Mouse (Mus musculus) fat pad, adult 2 months (tissue): ENCODE measurements around the gene Slc22a23.

Experiments
- DNase-seq: peaks from one replicate; pipeline ENCODE4 v3.0.0-alpha.2; 2011; ENCODE audit warnings: low read depth, low spot score; ENCODE audit errors: extremely low read depth

Gene Slc22a23

DNA sequence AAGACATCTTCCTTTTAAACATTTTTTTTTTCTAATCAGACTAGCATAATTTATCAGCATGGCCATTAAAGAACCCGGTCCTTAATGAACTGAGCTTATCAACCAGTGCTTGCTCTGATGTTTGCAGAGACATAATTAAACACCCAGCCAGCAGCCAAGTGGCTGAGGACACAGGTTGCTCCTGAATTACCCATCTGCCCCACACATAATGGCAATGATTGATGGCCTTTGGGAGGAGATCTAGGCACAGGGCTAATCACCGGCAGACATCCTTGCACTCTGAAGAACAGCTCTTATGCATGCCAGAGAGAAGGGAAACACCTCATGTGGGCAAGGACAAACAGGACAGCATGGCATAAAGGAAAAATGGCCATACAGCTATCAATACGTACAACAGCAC is 102.8 kb downstream of the Slc22a23 start:
- DNase-seq = no peak

DNA sequence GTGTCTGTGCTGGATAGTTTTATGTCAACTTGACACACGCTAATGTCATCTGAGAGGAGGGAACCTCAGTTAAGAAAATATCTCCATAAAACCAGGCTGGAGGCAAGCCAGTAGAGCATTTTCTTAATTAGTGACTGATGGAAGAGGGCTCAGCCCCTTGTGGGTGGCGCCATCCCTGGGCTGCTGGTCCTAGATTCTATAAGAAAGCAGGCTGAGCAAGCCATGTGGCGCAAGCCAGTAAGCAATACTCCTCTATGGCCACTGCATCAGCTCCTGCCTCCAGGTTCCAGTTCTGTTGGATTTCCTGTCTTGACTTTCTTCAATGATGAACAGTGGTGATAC is 104.9 kb downstream of the Slc22a23 start:
- DNase-seq = no peak

DNA sequence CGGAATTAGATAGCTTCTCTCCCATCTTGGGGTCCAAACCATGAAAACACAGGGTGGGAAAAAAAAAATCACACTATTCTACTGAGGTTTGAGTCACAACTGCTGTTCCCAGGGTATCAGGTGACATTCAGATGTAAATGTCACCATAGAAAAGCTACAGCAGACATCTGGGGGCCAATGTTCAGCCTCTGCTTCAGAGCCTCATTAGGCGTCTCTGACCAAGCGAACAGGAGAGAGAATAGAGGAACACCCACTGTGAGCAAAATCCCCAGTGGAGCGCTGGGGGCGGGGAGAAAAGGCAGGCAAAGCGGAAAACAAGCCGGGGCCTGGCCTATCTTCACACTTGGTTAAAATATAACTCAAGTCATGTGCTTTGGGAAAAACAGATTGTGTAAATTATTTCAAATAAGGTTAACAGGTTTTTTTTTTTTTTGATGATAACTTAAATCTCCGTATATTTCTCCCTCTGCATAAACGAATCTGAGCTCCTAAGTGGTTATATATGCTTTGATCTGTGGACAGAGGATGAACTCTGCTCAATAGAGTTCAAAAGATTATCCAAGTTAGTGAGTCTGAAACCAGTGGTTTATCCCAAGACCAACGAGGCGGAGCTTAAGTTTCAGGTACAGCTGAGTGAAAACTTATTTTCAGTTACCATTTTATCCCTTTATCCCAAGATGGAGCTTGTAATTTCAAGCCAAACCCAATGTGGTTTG is 105.5 kb downstream of the Slc22a23 start:
- no peak for DNase-seq

DNA sequence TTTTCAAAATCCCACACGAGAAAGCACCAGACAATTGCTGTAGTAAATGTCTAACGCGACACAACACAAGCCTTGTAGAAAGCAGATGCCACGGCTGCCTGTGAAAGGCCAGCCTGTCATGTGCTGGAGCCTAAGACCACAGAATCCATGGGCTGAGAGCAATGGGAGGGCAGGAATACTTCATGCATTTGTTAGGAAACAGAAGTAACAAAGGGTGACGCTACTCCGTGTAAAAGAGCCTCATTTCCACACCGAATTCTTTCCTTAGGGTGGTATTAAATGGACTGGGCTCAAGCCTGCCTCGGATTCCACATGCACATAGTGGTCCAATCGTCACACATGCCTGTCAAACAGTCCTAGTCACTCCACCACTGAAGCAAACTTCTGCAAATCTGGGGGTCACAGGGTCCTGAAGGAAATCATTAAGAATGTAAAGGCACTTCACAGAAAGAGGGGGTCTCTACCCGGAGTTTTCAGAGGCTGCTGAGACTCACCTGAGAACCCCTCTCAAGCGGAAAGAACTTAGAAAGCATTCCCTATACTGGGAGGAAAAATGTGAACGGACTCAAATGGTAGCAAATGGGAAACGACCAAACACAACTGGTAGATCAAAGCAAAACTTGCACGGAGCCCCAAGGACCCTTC is 106.2 kb downstream of the Slc22a23 start:
- no peak for DNase-seq

DNA sequence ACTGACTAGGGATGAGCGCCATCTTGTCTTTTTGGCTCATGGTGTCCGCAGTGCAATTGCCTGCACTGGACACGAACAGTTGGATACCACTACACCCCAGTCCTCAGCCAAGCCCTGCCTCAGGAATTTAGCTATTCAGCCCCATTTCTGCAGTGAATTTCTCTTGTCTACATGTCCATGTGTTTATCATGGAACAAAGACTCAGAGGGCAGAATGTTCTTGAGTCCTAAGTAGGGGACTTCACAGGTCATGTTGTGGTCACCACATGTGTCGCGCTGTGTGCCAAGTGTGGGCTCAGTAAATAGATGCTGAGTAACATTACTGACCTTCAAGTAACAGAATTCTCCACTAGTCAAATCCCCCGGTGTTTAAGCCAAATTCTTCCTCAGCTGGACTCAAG is 109.9 kb downstream of the Slc22a23 start:
- DNase-seq = no peak

DNA sequence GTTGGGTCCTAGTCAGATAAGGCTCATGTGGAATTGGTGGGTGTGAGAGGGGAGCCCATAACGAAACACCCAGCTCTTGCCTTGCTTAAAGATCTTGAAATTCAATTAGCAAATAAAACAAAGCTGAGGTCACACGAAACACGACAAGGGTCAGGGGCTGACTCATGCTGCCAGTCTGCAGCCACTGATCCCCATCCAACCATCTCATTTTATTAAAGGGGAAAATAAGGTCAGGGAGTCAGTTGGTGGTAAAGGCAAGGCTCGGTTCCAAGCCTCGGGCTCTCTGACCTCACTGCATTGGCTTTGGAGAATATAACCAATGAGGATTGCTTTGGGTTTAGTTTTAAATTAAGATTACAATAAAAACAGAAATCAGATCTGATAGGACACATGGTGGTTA is 110.5 kb downstream of the Slc22a23 start:
- no peak for DNase-seq

DNA sequence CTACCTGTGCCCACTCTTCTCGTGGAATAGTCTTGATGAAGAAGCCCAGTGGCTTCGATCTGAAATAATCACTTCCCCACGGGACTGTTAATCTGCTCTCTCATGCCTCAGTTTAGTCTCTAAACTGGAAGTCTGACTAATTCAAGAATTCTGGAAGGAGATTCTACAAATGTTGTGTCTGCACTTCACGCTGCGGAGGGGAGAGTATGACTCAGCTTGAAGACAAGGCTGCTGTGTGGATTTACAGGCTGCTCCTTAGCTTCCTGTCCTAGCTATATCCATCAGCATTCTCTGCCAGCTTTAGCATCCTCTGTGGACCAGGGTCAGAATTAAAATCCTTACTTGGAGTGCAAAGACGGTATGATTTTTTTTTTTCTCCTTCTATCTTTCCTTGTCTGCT is 112.0 kb downstream of the Slc22a23 start:
- DNase-seq = no peak

DNA sequence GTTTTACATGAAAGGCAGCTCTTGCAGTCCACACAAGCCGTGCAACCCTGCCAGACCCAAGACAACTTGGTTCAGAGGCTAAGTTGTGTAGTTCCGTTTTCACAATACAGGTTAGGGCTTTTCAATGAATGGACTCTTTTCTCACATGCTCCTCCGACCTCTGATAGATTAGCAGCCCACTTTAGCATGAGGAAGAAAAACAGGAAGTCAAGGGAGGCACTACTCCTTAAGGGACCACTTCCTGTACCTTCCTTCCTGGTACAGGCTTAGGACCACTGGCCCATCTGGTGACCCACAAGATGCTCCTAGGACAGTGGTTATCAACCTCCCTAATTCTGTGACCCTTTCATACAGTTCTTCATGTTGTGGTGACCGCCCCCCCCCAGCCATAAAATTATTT is 116.1 kb downstream of the Slc22a23 start:
- no peak for DNase-seq

DNA sequence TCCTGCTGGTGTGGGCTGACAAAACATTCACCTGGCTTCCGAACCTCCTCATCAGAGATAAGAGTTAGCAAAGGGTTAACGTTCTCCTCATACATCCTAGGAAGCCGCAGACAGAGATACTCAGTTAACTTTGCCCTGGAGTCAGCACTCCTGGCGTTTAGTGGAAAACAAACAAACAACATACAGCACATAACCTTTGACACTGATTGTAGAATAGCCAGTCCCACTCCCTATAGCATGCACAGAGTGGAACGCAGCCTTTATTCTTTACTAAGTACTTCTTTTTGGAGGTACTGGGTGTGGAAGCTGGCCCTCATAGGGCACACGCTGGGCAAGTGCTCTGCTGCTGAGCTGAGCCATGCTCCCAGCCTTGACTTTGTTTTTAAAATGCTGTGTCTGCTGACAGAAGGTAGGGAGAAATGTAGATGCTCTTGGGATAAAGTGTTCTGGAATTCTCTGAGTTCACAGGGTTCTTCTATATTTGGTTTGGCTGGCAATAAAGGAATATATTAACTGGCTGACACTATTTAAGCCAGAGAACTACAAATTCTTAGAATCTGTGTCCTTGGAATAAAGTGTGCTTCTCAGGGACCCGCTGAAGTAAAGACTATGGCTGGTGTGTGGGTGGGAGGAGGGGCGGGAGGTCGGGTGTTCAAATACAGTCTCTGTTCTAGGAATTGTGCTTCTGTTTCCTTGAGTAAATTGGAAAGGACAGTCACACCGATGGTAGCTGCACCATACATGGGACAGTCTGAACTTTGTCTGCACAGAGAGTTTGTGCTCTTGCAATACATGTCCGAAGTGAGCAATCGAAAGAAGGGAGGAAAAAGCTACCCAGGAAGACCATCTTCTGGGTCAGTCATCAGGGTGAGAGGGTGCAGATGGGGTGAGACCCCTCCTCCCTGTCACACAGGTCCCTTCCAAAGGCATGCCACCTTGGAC is 117.0 kb downstream of the Slc22a23 start:
- no peak for DNase-seq

DNA sequence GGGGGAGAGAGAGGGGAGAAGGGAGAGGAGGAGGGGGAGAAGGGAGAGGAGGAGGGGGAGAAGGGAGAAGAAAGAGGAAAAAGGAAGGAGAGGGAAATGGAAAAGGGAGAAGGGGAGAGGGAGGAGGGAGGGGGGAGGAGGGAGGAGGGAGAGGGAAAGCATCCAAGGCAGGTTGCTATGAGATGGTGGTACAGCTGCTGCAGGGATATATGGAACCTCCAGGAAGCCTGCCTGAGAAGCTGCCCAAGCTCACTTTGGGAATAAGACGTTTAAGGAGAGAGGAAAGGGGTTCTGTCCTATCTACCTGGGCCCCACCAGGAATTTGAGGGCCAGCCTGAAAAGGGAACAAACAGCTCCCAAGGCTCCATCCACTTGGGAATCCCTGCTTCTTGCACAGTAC is 118.0 kb downstream of the Slc22a23 start:
- DNase-seq = no peak

DNA sequence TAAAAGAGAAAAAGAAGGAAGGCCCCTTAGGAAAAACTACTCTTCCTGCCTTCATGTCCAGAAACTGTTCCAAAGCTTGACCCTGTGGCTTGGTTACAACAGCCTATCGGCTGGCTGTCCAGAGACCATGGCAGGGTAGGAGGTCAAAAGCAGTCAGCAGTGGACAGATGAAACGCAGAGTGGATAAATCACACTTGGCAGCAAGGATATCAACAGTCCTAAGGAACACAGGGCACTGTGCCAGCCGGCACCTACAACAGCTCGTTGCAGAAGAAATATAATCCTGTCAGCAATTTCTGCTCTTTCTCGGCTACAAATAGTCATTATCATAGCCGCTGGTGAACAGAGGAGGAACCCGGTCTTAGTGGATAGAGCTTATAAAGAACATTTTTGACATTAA is 122.0 kb downstream of the Slc22a23 start:
- no peak for DNase-seq

DNA sequence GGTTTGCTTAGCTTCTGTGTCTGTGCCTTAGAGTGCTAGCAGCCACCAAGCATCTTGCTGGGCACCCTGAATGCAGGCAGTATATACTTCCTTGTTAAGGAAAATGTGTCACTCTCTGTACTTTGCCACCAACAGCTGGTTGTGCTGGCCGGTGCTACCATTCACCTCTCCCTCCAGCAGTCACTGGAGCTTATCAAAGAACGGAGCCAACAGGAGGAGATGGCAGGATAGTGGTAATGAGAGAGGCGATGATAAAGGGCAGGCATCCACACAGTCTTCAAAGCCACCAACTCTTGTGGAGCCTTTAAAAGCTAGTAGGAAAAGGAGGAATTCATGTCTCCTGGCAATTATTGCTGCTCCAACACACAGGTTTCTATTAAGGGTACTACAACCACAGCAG is 125.3 kb downstream of the Slc22a23 start:
- no peak for DNase-seq

DNA sequence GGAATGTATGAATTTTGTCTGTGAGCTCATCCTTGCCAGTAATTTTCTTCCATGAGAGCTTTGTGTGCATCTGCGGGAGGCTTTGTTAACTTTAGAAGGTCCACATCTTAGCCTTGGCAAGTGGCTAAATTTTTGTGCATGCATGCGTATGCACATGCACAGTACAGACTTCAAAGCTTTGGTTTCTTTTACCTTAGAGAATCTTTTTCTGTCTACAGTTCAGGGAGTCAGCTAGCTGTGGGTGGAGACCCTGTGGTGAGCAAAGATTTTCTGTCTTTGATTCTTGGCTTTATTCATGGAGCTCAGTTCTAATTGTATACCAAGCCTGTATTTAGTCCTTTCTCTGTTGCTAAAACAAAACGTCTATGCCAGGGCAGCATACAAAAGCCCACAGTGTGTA is 126.2 kb downstream of the Slc22a23 start:
- no peak for DNase-seq

DNA sequence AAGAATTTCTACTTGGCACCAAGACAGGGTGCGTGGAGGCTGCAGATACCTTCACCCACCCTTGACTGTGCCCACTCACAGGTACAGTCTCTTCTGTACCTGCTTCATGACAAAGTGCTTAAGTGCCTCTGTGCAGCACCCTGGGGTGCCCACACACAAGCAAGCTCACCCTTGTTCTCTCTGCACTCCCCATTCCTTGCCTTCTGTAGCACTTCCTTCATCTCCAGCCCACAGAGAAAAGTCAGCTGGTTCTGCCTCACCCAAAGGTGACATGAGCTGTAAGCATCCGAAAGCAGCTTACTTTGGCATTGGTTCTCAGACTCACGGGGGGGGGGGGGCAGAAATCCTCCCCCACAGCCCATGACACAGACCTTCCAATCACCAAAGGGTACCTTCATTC is 130.1 kb downstream of the Slc22a23 start:
- no peak for DNase-seq

DNA sequence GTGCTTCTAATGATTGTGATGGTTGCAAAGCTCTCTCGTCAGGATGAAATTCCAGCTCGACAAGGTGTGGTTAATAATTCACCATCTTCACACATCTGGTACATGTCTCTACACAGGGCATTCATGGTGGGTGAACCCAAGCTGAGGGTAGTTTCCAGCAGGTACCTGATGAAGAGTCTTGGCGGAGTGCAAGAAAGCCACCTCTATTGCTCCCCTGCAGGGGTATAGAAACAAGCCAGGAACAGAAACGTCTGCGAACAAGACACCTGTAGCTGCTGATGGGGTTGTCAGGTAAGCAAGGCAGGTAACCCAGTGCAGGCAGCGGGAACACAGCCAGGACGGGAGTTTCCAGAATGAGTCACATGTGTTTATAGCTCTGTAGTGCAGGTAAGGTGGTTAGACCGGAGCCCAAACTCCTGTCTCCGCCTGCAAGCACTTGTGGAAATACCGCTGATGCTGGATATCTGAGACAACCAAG is 132.2 kb downstream of the Slc22a23 start:
- peak; percentile 68 for DNase-seq

DNA sequence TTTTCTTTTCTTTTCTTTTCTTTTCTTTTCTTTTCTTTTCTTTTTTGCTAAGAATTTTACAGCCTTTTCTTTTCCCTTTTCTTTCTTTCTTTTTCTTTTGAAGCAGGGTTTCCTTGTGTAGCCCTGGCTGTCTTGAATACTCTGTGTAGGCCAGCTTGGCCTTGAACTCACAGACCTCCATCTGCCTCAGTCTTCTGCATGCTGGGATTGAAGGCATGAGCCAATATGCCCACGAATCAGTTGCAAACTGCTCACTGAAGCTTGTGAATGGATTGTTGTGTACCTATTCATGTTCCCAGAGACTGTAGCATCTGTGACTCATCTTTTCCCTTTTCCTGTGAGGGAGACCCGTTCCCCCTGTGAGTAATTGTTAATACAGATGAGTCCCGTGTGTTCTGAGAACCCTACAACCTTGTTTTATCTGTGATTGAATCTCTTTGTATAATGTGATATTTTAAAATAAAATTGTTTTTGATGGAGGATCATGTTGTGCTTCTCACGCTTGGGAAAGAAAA is 133.7 kb downstream of the Slc22a23 start:
- no peak for DNase-seq

DNA sequence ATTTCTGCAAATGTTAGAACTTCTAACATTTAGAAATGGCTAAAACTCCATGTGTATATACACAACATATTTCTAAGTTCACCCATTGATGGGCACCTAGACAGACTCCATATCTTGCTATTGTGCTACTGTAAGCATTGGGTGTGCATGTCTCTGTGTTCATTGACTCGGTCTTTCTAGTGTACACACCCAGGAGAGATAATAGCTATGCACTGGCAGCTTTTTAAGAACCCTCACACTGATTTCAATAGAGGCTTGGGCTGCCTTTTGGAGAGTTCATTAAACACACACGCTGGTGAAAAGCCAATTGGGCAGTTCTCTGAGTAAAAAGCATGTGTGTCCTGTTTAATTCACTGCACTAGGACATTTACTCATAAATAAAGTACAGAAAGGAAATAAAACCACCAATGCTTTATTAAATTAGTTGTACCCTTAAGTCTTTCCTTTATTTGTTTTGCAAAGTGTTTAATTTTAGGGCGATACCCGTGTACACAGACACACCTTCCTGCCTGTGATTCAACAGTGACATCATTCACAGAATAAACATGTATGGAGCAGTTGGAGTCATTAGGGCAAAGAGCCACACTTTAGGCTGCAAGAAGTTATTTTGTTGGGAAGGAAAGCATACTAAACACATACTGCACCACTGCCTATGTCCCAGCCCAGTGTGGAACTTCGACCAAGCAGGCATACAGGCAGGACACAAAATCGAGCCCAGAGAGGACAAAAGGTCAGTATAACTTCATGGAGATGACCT is 137.1 kb downstream of the Slc22a23 start:
- DNase-seq = no peak

DNA sequence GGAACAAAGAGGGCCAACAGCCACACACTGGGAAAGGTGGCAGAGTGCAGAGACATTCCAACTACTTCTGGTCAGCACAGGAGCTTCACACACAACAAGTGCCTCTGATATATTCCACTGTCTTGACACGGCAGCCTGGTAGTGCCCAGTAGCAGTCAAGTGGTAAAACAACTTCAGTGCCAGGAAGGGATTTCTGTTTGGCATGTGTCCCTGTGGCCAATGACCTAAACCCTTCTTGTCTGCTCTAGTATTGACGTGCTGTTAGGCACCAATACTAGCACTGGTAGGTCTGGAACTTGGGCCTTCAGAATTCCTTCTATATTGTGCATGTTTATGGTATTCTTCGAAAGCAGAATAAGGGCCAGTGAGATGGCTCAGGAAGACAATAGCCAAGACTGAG is 139.8 kb downstream of the Slc22a23 start:
- no peak for DNase-seq

DNA sequence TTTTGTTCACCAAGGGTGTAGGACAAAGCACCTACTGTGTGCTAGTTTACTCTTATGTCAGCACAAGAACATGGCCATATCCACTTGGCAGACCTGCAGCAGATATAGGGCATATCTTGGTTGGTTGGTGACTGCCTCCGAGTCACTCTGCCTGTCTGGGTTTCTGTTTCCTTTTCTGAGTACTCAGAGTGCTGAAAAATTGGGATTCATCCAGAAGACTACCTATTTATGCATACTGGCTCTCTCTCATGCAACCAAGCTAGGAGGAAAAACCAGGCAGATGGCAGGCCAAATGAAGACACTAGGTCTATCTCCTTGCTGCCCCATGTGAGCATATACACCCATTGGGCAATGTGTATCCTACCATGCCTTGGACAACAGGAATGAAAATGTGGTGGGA is 149.3 kb downstream of the Slc22a23 start:
- DNase-seq = no peak

DNA sequence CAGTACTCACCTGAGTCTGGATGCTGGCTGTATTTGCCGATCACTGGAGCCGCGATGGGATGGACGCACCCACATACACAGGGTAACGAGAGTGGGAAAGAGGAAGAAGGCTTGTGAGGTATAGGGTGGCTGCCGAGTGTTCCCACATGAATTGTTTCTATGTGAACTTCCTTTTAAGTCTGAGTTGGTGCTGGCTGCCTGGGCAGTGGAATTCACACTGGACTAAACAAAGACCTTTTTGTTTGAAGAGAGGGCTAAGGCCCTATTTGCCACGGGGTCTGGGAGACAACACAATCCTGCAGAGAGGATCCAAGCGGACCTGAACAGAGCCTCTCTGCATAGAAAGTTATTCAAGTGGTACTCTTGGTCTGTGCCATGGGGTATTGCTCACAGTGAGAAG is 151.6 kb downstream of the Slc22a23 start:
- DNase-seq = no peak
